9 mouse cellular contexts compared by ENCODE assay signal in genomic region chr16:50309411-50310042, GRCm38 (mm10).
DNase-seq lines count a peak whose midpoint lies in the region; ATAC-seq and TF ChIP-seq lines count a peak whose summit lies in the region.
"Had no signal": no experiment of that assay in that cellular context is flagged by ENCODE, and none has a peak within 500 bp of the region (broad histone marks: within the 10 kb centered on the region; RNA-seq: fewer than 3 reads in every experiment).

No protein-coding gene starts in this region.

- intact Hi-C loops in gastrocnemius, postnatal 36 days (cut with DNase I) = loop anchor here (5.0 kb wide), 1 partner anchor 52 kb away; no protein-coding TSS in a partner anchor

- TF ChIP-seq POLR2A in cerebellum, adult 2 months (IDR thresholded peaks at IDR 0.05; ENCODE audit: borderline replicate concordance, insufficient read depth, low read length) = no peak

- DNase-seq in embryonic facial prominence, embryonic 10.5 days (ENCODE audit: low spot score) = no peak
- peak; percentile 72 to 84 for DNase-seq in cerebellum, adult 2 months
- DNase-seq in gastrocnemius, postnatal 36 days = peak; percentile 76 to 87
- DNase-seq in lung, adult 18-20 months = peak; percentile 66 to 67
- peak; percentile 76 for DNase-seq in skeletal muscle tissue, adult 2 months (ENCODE audit: low read depth, low spot score)
- no peak for DNase-seq in embryo, embryonic 11 days

- no peak overlapping the region for H3K4me3 ChIP-seq in embryonic facial prominence, embryonic 13.5 days
- H3K4me3 ChIP-seq in embryonic facial prominence, embryonic 10.5 days = no peak overlapping the region
- H3K4me3 ChIP-seq in cerebellum, adult 2 months (replicated peaks; ENCODE audit: insufficient read depth, low read depth, low read length) = no peak overlapping the region
- no peak overlapping the region for H3K4me3 ChIP-seq in kidney, embryonic 16.5 days (ENCODE audit: low read length)
- H3K4me3 ChIP-seq: neural tube, embryonic 12.5 days had no signal

- no peak for TF ChIP-seq CTCF in cerebellum, adult 2 months (IDR thresholded peaks at IDR 0.05; ENCODE audit: borderline replicate concordance, insufficient read depth, low read depth, low read length)

- H3K36me3 ChIP-seq in embryonic facial prominence, embryonic 13.5 days = no peaks in the 10 kb centered on the region
- no peaks in the 10 kb centered on the region for H3K36me3 ChIP-seq in embryonic facial prominence, embryonic 10.5 days (replicated peaks)
- H3K36me3 ChIP-seq in kidney, embryonic 16.5 days (ENCODE audit: insufficient read depth, low read length) = no peaks in the 10 kb centered on the region
- H3K36me3 ChIP-seq: neural tube, embryonic 12.5 days had no signal

- peak overlapping the region; percentile 28; the same call in 1 of the 2 replicates for H3K27ac ChIP-seq in embryonic facial prominence, embryonic 13.5 days
- H3K27ac ChIP-seq in embryonic facial prominence, embryonic 10.5 days (replicated peaks) = no peak overlapping the region
- no peak overlapping the region for H3K27ac ChIP-seq in cerebellum, adult 2 months (ENCODE audit: insufficient read depth, low read length)
- peak overlapping the region; percentile 18; the same call in 1 of the 2 replicates for H3K27ac ChIP-seq in kidney, embryonic 16.5 days (ENCODE audit: low read length)
- H3K27ac ChIP-seq: neural tube, embryonic 12.5 days had no signal

- no peaks in the 10 kb centered on the region for H3K9me3 ChIP-seq in embryonic facial prominence, embryonic 13.5 days
- H3K9me3 ChIP-seq in embryonic facial prominence, embryonic 10.5 days = no peaks in the 10 kb centered on the region
- no peaks in the 10 kb centered on the region for H3K9me3 ChIP-seq in kidney, embryonic 16.5 days (ENCODE audit: low read length)
- H3K9me3 ChIP-seq: neural tube, embryonic 12.5 days had no signal

- H3K4me1 ChIP-seq in embryonic facial prominence, embryonic 13.5 days = peaks cover 10% of the 10 kb centered on the region; the same call in 1 of the 2 replicates
- H3K4me1 ChIP-seq in embryonic facial prominence, embryonic 10.5 days = no peaks in the 10 kb centered on the region
- H3K4me1 ChIP-seq in cerebellum, adult 2 months (ENCODE audit: control insufficient read depth, insufficient read depth, low read length) = no peaks in the 10 kb centered on the region
- H3K4me1 ChIP-seq in kidney, embryonic 16.5 days (ENCODE audit: insufficient read depth, low read length) = peaks cover 6% of the 10 kb centered on the region; the same call in 1 of the 2 replicates
- H3K4me1 ChIP-seq: neural tube, embryonic 12.5 days had no signal

- no peaks in the 10 kb centered on the region for H3K27me3 ChIP-seq in embryonic facial prominence, embryonic 13.5 days
- H3K27me3 ChIP-seq in embryonic facial prominence, embryonic 10.5 days (replicated peaks; ENCODE audit: low read depth, poor library complexity, severe bottlenecking) = no peaks in the 10 kb centered on the region
- no peaks in the 10 kb centered on the region for H3K27me3 ChIP-seq in cerebellum, adult 2 months (ENCODE audit: control insufficient read depth, insufficient read depth, low read length)
- no peaks in the 10 kb centered on the region for H3K27me3 ChIP-seq in kidney, embryonic 16.5 days (ENCODE audit: insufficient read depth, low read length)
- H3K27me3 ChIP-seq: neural tube, embryonic 12.5 days had no signal

- 69% methylated on average over 9 of the region's 9 CpGs for WGBS in embryonic facial prominence, embryonic 13.5 days
- 89% methylated on average over 9 of the region's 9 CpGs for WGBS in embryonic facial prominence, embryonic 10.5 days
- WGBS in cerebellum, adult 2 months = 16% methylated on average over 9 of the region's 9 CpGs
- 74% methylated on average over 9 of the region's 9 CpGs for WGBS in kidney, embryonic 16.5 days

- 0 out of 2 replicates have a peak, but pooled peaks have one; percentile 37 for ATAC-seq in embryonic facial prominence, embryonic 13.5 days (ENCODE audit: insufficient number of reproducible peaks, insufficient read depth, low FRiP score, low TSS enrichment, low read depth)
- no peak for ATAC-seq in kidney, embryonic 16.5 days (ENCODE audit: low FRiP score, low TSS enrichment)

- H3K4me2 ChIP-seq in embryonic facial prominence, embryonic 13.5 days = no peak overlapping the region
- no peak overlapping the region for H3K4me2 ChIP-seq in kidney, embryonic 16.5 days (replicated peaks; ENCODE audit: low read depth, low read length)
- H3K4me2 ChIP-seq: neural tube, embryonic 12.5 days had no signal

- no peak overlapping the region for H3K9ac ChIP-seq in embryonic facial prominence, embryonic 13.5 days
- H3K9ac ChIP-seq in kidney, embryonic 16.5 days (replicated peaks; ENCODE audit: low read length) = no peak overlapping the region
- H3K9ac ChIP-seq: neural tube, embryonic 12.5 days had no signal

Comparison
In these comparisons a context has a peak if more than half of its experiments do, and no peak if none do; other contexts are left out.
1. H3K27ac ChIP-seq: peak in embryonic facial prominence, embryonic 13.5 days (single experiment) and kidney, embryonic 16.5 days (single experiment); none in embryonic facial prominence, embryonic 10.5 days (single experiment) and cerebellum, adult 2 months (single experiment).
2. DNase-seq: peak in cerebellum, adult 2 months (2 of 2), gastrocnemius, postnatal 36 days (2 of 2), lung, adult 18-20 months (2 of 2) and skeletal muscle tissue, adult 2 months (single experiment); none in embryonic facial prominence, embryonic 10.5 days (single experiment) and embryo, embryonic 11 days (single experiment).